Mouse (Mus musculus) CD4-positive naive resting alpha-beta T cell, adult 57 days (primary cell): Measurements from ENCODE around the gene E130308A19Rik. TPM values are rescaled to one million over a fixed set of nuclear protein-coding genes. Genes with fewer than 3 reads are reported as not detected.

Source experiments
- total RNA-seq: library from RNA; stranded (reverse); gene quantifications from one replicate; pipeline ENCODE4 v1.2.4, GENCODE M21; 2023

The E130308A19Rik gene
- total RNA-seq, result 6.6 TPM

DNA sequence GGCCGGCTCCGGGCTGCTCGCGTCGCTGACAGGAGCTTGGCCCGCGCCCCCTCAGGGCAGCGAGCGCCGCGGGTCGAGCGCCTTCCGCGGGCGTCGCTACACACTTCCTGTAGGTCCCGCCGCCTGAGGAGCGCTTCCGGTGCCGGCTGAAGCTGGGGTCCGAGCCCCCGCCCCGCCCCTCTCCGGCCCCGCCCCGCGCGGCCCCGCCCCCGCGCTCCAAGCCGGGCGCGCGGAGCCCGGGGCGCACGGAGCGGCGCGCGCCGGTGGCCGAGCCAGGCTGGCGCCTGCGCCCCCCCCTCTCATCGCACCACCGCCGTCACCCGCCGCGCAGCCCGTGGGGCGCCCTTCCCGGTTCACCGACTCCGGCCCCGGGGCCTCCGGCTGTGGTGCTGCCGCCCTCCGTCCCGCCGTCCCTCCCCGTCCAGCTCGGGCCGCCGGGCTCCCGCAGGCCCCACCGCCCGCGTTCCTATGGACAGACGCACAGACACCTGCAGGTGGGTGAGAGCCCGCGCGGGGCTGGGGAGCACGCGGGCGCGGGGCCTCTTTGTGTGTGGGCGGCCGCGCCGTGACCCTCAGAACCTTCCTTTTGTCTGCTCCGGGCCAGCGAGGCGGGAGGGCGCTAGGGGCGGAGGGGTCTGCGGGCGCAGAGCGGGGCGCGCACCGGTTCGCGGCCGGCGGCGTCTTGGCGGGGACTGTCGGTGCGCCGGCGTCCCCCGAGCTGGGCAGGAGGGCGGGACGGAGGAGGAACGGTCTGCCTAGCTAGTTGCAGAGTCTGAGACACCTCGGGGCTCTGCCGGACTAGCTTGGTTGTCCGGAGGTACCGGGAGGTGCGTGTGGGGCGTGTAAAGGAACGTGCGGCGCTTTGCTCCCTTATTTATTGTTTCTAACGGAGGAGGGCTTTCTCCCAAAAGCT lies at the start of gene E130308A19Rik:
E130308A19Rik (plus strand) TSS at position 214 of the 913 bp plus-strand sequence.

DNA sequence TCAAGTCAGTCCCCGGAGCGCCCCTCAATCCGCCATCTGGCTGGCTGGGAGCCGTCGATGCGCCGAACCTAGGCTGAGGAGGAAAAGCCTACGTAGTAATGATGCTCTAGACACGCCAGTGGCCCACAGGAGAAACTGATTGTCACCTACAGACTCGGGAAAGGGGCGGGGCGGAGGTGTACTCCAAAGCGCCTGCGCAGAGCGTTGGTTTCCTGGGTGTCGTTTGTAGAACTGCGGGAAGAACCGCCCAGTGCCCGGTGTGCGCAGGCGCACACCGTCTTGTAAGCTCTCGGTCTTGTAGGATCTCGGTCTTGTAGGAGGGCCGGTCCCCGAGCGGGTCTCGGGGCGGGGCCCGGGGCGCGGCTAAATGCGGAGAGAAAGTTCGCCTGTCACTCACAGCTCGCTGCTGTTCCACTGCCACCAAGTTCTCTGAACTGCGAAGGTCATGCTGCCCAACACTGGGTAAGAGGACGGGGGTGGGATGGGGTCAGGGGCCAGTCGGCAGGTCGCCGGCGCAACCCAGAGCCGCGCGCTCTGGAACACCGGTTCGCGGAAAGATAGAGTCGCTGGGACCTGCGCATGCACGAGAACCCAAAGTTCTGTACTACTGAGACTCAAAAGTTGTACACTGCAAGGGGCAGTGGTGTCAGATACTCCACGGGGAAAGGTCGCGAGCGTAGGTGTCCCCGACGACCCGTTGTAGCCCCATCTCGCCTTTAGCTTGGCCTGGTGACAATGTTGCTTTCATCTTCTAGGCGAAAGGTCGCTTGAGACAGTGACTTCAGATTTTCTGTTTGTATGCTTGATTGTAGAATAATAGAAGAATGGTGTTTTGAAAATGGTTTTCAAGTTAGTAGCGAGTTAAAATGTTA lies 44.5 kb upstream of the E130308A19Rik start, which contains the start of gene Hsdl2:
Hsdl2 (plus strand) TSS at position 250 of the 872 bp plus-strand sequence.

DNA sequence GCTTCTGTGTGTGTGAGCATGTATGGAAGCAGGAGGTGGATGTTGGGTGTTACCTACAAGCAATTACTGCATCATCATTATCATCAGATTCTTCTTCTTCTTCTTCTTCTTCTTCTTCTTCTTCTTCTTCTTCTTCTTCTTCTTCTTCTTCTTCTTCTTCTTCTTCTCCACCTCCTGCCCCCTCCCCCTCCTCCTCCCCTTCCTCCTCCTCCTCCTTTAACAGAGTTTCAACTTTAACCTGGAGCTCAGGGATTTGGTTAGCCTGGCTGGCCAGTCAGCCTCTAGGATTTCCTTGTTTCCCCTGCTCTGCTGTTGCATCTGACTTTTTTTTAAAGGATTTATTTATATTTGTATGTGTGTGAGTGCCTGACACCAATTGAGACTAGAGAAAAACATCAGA lies 175.5 kb downstream of the E130308A19Rik start, which contains the start of gene Inip:
Inip (minus strand) TSS at position 101 of the 400 bp plus-strand sequence.

GRCm38 (mm10) chr4:59805181-59805967 lies 179.4 kb downstream of the E130308A19Rik start, which contains the start of gene Snx30:
Gene Snx30, plus strand, starts transcription at chr4:59805840.

Other genes with a start within 250 kb of the E130308A19Rik start
- gene Susd1, start 187.6 kb upstream of the E130308A19Rik start, total RNA-seq, result 8.9 TPM
- 256 TPM for gene Ptbp3, start 76.8 kb upstream of the E130308A19Rik start, total RNA-seq
- gene Hsdl2, start 44.6 kb upstream of the E130308A19Rik start, total RNA-seq, result 18.9 TPM
- gene Inip, start 175.4 kb downstream of the E130308A19Rik start, total RNA-seq, result 34.4 TPM
- 18.8 TPM for gene Snx30, start 179.6 kb downstream of the E130308A19Rik start, total RNA-seq